Mouse (Mus musculus) liver, embryonic 14.5 days (tissue): ENCODE data around the gene Pde11a. TPM values are rescaled to one million over a fixed set of nuclear protein-coding genes. Genes with fewer than 3 reads are reported as not detected.

Experiments
- ATAC-seq: fragments of 200-750 bp; cut with Nextera tagmentation; 2 replicates; pipeline ENCODE4 v1.8.0; 2017; ENCODE audit warnings: moderate number of reproducible peaks, mild to moderate bottlenecking, moderate library complexity; ENCODE audit not compliant: insufficient read depth
- DNase-seq, 3 experiments: peaks; one replicate each; pipeline ENCODE4 v3.0.0-alpha.2; 2012 to 2013; ENCODE audit warnings: low read depth in 3 of 3, low spot score in 3 of 3
- H3K27ac ChIP-seq: fragments of 300-500 bp; sonication (generic); 2 replicates; pipeline ENCODE4 v1.5.1; 2014; ENCODE audit warnings: moderate library complexity, mild to moderate bottlenecking, control low read depth, inconsistent platforms
- H3K27me3 ChIP-seq: fragments of 300-500 bp; sonication (generic); 2 replicates; pipeline ENCODE4 v1.6.1; 2014; ENCODE audit warnings: mild to moderate bottlenecking, low read length, moderate library complexity; ENCODE audit not compliant: control insufficient read depth, insufficient read depth
- H3K36me3 ChIP-seq: fragments of 300-500 bp; sonication (generic); replicated peaks from 2 replicates; pipeline ENCODE4 v1.6.1; 2014; ENCODE audit warnings: low read depth; ENCODE audit not compliant: control insufficient read depth, insufficient read depth
- H3K4me1 ChIP-seq, 2 experiments: fragments of 200-500 bp in 1 of 2; fragments of 300-500 bp in 1 of 2; sonication (generic) in 1 of 2; replicated peaks; 2 replicates each; pipeline ENCODE4 v1.6.1; 2012 to 2014; ENCODE audit warnings: antibody characterized with exemption in 1 of 2, inconsistent platforms in 1 of 2, low read length in 1 of 2; ENCODE audit not compliant: control insufficient read depth in 2 of 2, insufficient read depth in 2 of 2
- H3K4me2 ChIP-seq: fragments of 300-500 bp; sonication (generic); 2 replicates; pipeline ENCODE4 v1.6.1; 2014; ENCODE audit warnings: low read depth, mild to moderate bottlenecking, control low read depth, moderate library complexity
- H3K4me3 ChIP-seq, 2 experiments: fragments of 200-500 bp in 1 of 2; fragments of 300-500 bp in 1 of 2; sonication (generic) in 1 of 2; 2 replicates each; pipeline ENCODE4 v1.5.1; 2012 to 2014; ENCODE audit warnings: low read depth in 2 of 2, low read length in 2 of 2, mild to moderate bottlenecking in 2 of 2, control low read depth in 1 of 2, inconsistent platforms in 1 of 2, moderate library complexity in 1 of 2; ENCODE audit not compliant: insufficient read depth in 1 of 2
- H3K9ac ChIP-seq: fragments of 300-500 bp; sonication (generic); replicated peaks from 2 replicates; pipeline ENCODE4 v1.6.1; 2014; ENCODE audit warnings: mild to moderate bottlenecking, control low read depth, moderate library complexity
- H3K9me3 ChIP-seq: fragments of 300-500 bp; sonication (generic); 2 replicates; pipeline ENCODE4 v1.6.1; 2016; ENCODE audit warnings: low read length, mixed read lengths; ENCODE audit not compliant: control insufficient read depth
- CTCF ChIP-seq: IDR thresholded peaks from 2 replicates; pipeline ENCODE4 v1.5.1; 2016; ENCODE audit warnings: antibody characterized with exemption, low read depth, control low read depth
- EP300 ChIP-seq: IDR thresholded peaks from 2 replicates; pipeline ENCODE4 v1.6.1; 2016; ENCODE audit warnings: antibody characterized with exemption, low read depth
- WGBS: fragments of 180-500 bp; shearing (Covaris S2); extraction: QIAGEN DNeasy Blood & Tissue Kit; methylation state at CpG from one replicate; pipeline ENCODE4 v1.1.7; 2014; ENCODE audit not compliant: insufficient replicate concordance; 5-methylcytosine and 5-hydroxymethylcytosine counted together
- polyA plus RNA-seq, 2 experiments: library from polyadenylated mRNA; depleted of rRNA in 1 of 2; stranded (reverse) in 1 of 2; unstranded in 1 of 2; fragments of >200 nt; fragmentation: Nextera tagmentation in 1 of 2; extraction: Ambion mirVana in 1 of 2; gene quantifications; 2 replicates each; pipeline versions ENCODE4 v1.2.1 to v1.2.3; 2012 to 2014

Gene Pde11a
- polyA plus RNA-seq, 2 experiments = 0.01 TPM; not detected in 1

GRCm38 (mm10) chr2:76126651-76127050, 211.9 kb downstream of the Pde11a start:
- H3K27me3 ChIP-seq = no peaks in the 10 kb centered on the region
- no peak overlapping the region for H3K4me2 ChIP-seq
- 69% methylated on average over 6 of the region's 6 CpGs for WGBS

GRCm38 (mm10) chr2:76124821-76125220, 213.8 kb downstream of the Pde11a start:
- Histone ChIP-seq H3K27me3 (no peaks in the 10 kb centered on the region), H3K36me3 (no peaks in the 10 kb centered on the region), H3K4me2 (no peak overlapping the region), H3K9me3 (no peaks in the 10 kb centered on the region), H3K27ac (no peak overlapping the region), H3K4me1 (no peaks in the 10 kb centered on the region), H3K9ac (no peak overlapping the region), H3K4me3 (no peak overlapping the region)
- DNase-seq = no peak
- ATAC-seq = no peak
- WGBS = 69% methylated on average over 6 of the region's 6 CpGs
- no peak for TF ChIP-seq CTCF
- no peak for TF ChIP-seq EP300

More at GRCm38 (mm10) chr2:76126651-76127050, 211.9 kb downstream of the Pde11a start:
- no peaks in the 10 kb centered on the region for H3K9me3 ChIP-seq
- no peak for TF ChIP-seq EP300
- TF ChIP-seq CTCF = no peak
- no peak overlapping the region for H3K27ac ChIP-seq
- H3K9ac ChIP-seq = no peak overlapping the region
- DNase-seq (no peak), ATAC-seq (no peak)
- no peak overlapping the region for H3K4me3 ChIP-seq
- H3K36me3 ChIP-seq = no peaks in the 10 kb centered on the region
- H3K4me1 ChIP-seq = no peaks in the 10 kb centered on the region

GRCm38 (mm10) chr2:76122167-76122566, 216.4 kb downstream of the Pde11a start:
- no peaks in the 10 kb centered on the region for H3K9me3 ChIP-seq
- H3K4me3 ChIP-seq = no peak overlapping the region
- ATAC-seq (no peak), DNase-seq (no peak)
- H3K9ac ChIP-seq = no peak overlapping the region
- H3K36me3 ChIP-seq = no peaks in the 10 kb centered on the region
- H3K4me2 ChIP-seq = no peak overlapping the region
- no peak for TF ChIP-seq CTCF
- TF ChIP-seq EP300 = no peak
- no peak overlapping the region for H3K27ac ChIP-seq
- no peaks in the 10 kb centered on the region for H3K4me1 ChIP-seq
- no peaks in the 10 kb centered on the region for H3K27me3 ChIP-seq
- 45% methylated on average over 6 of the region's 6 CpGs for WGBS

GRCm38 (mm10) chr2:76119848-76120247, 218.7 kb downstream of the Pde11a start:
- H3K27me3 ChIP-seq = no peaks in the 10 kb centered on the region
- no peak for ATAC-seq
- no peak for TF ChIP-seq CTCF
- no peak for TF ChIP-seq EP300
- no peak overlapping the region for H3K4me2 ChIP-seq
- H3K9ac ChIP-seq = no peak overlapping the region
- no peaks in the 10 kb centered on the region for H3K36me3 ChIP-seq
- no peak overlapping the region for H3K27ac ChIP-seq
- H3K4me1 ChIP-seq = no peaks in the 10 kb centered on the region
- no peaks in the 10 kb centered on the region for H3K9me3 ChIP-seq
- WGBS = 39% methylated on average over 2 of the region's 2 CpGs
- no peak overlapping the region for H3K4me3 ChIP-seq
- no peak for DNase-seq

GRCm38 (mm10) chr2:76118491-76118890, 220.1 kb downstream of the Pde11a start:
- no peak for DNase-seq
- TF ChIP-seq CTCF (no peak), EP300 (no peak)

More at GRCm38 (mm10) chr2:76118491-76118890, 220.1 kb downstream of the Pde11a start:
- H3K4me2 ChIP-seq = no peak overlapping the region
- H3K27me3 ChIP-seq = no peaks in the 10 kb centered on the region
- no peaks in the 10 kb centered on the region for H3K4me1 ChIP-seq
- 39% methylated on average over 5 of the region's 5 CpGs for WGBS
- no peak overlapping the region for H3K4me3 ChIP-seq
- no peak overlapping the region for H3K27ac ChIP-seq
- no peak for ATAC-seq
- no peaks in the 10 kb centered on the region for H3K9me3 ChIP-seq
- H3K36me3 ChIP-seq = no peaks in the 10 kb centered on the region
- H3K9ac ChIP-seq = no peak overlapping the region
